Mouse (Mus musculus) megakaryocyte, adult 5-6 weeks (primary cell): ENCODE results near the gene Ppp1r16b. TPM values are rescaled to one million over a fixed set of nuclear protein-coding genes. Genes with fewer than 3 reads are reported as not detected.

Source experiments
- ATAC-seq: 2 replicates; pipeline ENCODE4 v1.8.0; 2016; ENCODE audit warnings: mild to moderate bottlenecking, inconsistent platforms; ENCODE audit not compliant: poor library complexity, severe bottlenecking
- total RNA-seq, 2 experiments: library from RNA; stranded (forward) in 1 of 2; stranded (reverse) in 1 of 2; fragments of 153-499, 151-499 nt in 1 of 2; fragments of 221-1000, 200-1000 nt in 1 of 2; gene quantifications; 2 replicates each; pipeline versions ENCODE4 v1.2.3 to v1.2.4; 2015 to 2017

Ppp1r16b gene
- total RNA-seq, 2 experiments from 2014 or later: 0.58 to 0.70 TPM

DNA sequence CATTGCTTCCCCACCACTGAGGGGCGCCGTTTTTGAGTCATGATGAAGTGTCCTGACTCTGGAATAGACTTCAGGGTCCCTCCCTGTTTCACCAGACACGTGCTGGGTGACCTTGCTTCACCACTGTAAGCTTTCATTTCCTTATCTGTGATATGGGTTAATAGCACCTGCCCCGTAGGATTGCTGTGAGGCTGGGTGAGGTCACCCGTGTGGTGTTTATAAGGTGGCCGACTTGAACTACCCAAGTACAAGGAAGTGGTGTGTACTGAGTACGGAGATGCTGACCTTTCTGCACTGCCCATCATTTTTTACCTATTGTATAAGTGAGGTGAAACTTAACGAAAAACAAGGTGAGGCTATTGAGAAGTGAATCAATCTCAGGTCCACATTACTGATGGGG, 138.4 kb downstream of the Ppp1r16b start:
- ATAC-seq: no peak

DNA sequence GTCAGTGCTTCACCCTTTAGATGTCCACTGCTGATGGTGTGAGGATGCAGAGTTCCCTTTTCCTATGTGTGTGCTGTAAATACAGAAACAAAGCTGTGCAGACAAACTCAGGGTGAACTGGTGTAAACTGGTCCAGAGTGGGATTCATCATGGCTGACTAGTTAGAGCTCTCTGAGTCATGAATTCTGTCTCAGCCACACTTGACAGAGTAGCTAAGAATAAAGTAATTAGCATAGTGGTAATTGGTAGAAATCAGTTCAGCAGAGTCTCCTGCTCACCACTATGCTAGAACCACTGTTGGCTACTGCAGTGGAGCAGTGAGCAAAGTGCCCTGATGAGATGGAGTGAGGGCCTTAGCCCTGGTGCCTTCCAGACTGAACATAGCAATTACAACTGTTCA, 150.5 kb downstream of the Ppp1r16b start:
- no peak for ATAC-seq

Other genes starting within 250 kb of the Ppp1r16b start
- gene Adig, start 162.8 kb upstream of the Ppp1r16b start, total RNA-seq (2015): not detected in 2 replicates
- not detected in 2 replicates for gene Adig, start 162.8 kb upstream of the Ppp1r16b start, total RNA-seq (2017)
- gene Arhgap40, start 152.6 kb upstream of the Ppp1r16b start, total RNA-seq (2015): not detected in 2 replicates
- gene Arhgap40, start 152.6 kb upstream of the Ppp1r16b start, total RNA-seq (2017): not detected in 2 replicates
- 0.07 TPM in 1 of 2 replicates, not detected in the other for gene Slc32a1, start 54.6 kb upstream of the Ppp1r16b start, total RNA-seq (2015)
- gene Slc32a1, start 54.6 kb upstream of the Ppp1r16b start, total RNA-seq (2017): 0.12 TPM in 1 of 2 replicates, not detected in the other
- gene Actr5, start 40.5 kb upstream of the Ppp1r16b start, total RNA-seq (2015): 7.1 and 8.0 TPM in 2 replicates
- 13.0 and 13.1 TPM in 2 replicates for gene Actr5, start 40.5 kb upstream of the Ppp1r16b start, total RNA-seq (2017)
- 9.5 and 10.3 TPM in 2 replicates for gene Fam83d, start 102.7 kb downstream of the Ppp1r16b start, total RNA-seq (2015)
- gene Fam83d, start 102.7 kb downstream of the Ppp1r16b start, total RNA-seq (2017): 8.1 and 10.6 TPM in 2 replicates
- 8.4 and 12.4 TPM in 2 replicates for gene Dhx35, start 129.4 kb downstream of the Ppp1r16b start, total RNA-seq (2015)
- gene Dhx35, start 129.4 kb downstream of the Ppp1r16b start, total RNA-seq (2017): 10.2 and 10.4 TPM in 2 replicates